Mouse (Mus musculus) kidney, postnatal 14 days (tissue): ENCODE measurements at regions not wholly inside any gene's neighbourhood (a gene's known extent, or its start where the extent isn't known, plus 50 kb on each side); places are given as distances from the start of the nearest gene placed in this dataset.

Experiments
- DNase-seq: peaks from one replicate; pipeline ENCODE4 v3.0.0; 2022; ENCODE audit warnings: mixed read lengths

DNA sequence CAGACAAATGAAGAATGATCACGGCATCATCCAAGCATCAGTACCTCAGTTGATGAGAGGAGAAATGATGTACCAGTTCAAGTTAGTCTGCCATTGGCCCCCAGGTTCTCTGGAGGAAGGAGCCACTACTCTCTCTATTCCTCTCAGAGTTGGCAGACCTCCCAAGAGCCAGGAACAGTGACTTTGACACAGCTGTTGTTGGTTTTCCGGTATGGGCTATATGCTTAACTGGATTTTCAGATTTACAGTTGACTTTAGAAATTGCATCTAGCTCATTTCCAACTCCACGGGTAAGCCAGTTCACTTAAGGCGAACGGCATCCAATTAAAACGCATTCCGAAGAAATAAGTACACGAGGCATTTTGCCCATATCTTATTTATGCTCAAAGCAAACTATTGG lies 182.9 kb upstream of the Ppargc1a start:
- no peak for DNase-seq

DNA sequence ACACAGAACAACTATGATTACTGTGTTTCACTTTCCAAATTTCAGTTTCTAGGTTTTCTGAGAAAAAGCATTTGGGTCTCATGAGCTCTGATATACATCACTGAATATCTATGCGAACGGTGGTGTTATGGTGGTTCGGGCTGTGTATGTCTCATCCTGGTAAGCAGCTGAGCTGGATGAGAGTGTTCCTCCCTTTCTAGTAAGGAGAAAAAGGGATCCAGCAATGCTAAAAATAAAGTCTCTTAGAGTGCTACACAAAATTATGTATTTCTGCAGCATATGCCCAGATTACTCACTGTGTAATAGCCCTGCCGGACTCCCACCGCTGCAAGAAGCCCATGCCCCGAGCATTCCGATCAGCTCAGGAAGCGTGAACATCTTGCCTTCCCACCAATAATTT lies 173.4 kb upstream of the Ppargc1a start:
- no peak for DNase-seq

DNA sequence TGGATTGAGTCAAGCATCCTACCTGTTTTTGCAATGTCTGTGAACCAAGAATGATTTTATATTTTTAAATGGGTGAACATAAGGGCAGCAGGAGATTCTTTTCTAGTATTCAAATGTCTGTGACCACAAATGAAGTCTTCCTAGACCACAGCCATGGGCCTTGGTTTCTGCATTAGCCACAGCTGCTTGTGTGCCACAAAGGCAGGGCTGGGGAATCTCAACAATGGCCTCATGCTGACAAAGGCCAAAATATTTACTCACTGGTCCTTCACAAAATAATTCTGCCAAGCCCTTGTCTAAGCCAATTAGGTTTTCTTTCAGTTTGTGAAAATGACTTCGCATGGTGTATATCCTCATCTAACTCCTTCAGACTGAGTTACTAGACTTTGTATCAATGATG lies 162.7 kb upstream of the Ppargc1a start:
- DNase-seq = no peak

DNA sequence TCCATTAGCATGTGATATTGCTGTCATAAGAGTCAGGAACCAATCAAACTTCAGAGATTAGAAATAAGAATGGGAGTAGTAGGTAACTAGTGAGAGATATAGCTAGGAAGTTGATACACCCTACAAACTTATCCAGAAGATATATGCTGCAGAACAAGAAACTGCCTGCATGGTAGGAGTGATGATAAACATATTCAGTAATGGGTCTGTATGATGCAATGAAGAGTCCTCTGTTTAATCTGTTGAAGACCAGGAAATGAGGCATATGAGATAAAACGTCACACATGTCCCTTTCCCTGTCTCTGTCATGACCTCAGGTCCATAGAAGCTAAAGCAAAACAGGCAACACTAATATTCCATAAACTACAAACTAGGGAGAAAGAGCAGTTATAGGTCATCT lies 162.2 kb upstream of the Ppargc1a start:
- DNase-seq = no peak

DNA sequence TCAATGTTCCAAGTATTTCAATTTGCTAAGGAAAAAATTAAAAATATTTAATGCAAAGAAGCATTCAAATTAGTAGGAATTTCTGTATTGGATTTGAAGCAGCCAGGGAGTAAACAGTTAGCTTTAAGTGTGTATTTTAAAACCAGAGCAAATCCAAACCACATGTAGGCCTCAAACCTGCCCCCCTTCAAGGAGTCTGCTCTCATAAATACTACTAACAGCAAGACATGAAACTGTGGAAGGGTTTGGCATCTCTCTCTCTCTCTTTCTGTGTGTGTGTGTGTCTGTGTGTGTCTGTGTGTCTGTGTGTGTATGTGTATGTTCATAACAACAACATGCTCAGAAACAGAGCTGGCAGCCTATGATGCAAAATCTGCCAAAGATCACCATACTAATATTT lies 159.2 kb upstream of the Ppargc1a start:
- no peak for DNase-seq

DNA sequence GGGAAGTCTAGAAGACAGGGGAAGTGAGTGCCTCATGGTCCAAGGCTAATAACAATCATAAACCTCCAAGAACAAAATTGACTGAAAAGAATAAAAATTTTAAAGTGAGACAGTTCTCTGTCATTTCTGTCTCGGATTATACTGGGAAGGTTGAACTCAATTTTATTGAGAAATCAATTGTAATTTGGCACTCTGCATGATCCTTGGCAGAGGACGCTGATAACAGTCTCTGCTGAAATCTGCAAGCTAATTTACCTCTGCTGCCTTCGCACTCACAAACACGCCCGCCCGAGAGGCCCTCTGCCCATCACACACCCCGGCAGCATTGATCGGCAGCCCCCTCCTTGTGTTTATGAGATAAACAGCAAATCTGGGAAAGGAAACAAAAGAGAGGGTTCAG lies 151.4 kb upstream of the Ppargc1a start:
- no peak for DNase-seq

DNA sequence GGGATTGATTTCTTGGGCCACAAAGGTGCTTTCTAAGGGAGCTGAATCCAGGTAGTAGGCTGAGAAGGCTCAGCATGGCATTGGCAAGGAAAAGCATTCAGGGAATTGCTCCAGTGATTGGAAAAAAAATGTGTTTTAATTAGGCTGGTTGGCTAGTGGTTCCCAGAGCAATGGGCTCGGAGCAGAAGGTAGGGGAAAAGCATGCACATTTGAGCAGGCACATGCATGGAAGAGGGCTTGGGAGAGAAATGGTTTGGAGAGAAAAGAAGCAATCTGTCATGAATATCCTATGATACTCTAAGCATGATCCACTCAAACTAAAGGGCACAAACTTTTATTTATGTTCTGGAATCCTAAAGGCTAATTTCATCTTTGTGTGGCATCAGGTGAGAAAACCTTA lies 150.9 kb upstream of the Ppargc1a start:
- no peak for DNase-seq

DNA sequence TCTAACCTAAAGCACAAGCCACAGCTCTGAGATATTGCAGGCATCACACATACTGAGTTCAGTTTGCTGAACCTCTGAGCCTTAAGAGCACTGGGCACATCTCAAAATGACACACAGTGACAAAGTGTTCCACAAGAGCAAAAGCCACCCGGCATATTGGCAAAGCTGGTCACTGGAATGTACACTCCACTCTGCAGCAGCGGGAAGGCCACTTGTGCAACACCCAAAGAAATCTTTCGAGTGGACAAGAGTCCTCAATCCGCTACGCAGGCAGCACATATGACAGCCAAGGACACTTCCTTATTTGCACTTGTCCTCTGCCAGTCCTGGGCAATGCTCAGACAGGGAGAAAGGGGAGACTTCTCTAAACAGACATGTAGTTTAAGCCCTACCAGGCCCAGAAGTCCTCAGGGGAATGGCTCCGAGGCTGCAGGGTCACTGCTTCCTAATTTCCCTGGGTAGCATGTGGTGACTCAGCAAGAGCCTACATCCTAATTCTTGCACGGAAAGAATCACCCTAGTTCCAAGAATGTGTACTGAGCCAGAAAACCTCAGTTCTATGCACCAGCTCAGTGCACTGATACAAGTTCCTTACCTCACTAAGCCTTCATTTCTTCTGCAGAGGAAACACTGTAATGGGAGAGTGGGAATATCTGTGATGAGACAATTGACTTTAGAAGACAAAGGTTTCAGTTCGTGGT lies 144.5 kb upstream of the Ppargc1a start:
- peak; percentile 4 for DNase-seq

DNA sequence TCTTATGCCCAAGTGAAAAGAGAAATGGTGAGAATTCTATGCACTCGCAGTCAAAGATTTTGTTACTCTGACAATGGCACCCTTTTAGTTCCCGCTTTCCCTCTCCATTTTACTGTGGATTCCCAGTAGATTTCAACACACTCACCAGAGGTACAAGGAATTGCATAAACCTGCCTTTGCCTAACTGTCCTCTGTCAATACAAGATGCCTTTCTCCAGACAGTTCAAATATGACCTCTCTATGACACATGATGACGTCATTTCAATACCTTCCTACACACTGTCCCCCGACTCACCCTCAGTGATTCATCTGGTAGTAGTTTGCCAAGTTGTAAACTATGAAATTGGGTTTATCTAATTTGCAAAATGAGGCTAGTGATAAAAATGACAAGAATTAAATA lies 143.1 kb upstream of the Ppargc1a start:
- no peak for DNase-seq

DNA sequence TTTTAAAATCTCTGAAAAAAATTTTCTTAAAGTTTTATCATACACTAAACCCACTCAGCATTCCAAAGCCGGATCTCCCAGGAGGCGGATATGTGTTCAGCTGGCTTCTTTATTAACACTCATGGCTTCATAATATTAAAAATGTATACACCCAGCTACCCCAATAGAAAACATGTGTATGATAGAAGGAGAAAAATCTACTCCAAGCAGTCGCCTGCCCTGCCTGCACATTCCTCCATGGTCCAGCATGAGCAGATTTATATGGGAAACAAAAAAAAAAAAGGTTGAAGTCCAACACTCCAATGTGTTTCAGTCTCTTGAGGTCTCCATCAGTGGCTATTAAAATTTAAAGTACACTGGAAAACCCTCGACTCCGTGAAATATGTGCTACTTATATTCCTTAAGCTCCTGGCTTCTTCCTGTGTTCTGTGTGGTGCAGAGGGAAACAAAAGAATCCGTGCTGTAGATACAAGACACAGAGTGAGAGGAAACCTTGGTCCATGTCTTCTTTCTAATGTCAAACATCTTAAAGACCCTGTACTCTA lies 142.0 kb upstream of the Ppargc1a start:
- no peak for DNase-seq

DNA sequence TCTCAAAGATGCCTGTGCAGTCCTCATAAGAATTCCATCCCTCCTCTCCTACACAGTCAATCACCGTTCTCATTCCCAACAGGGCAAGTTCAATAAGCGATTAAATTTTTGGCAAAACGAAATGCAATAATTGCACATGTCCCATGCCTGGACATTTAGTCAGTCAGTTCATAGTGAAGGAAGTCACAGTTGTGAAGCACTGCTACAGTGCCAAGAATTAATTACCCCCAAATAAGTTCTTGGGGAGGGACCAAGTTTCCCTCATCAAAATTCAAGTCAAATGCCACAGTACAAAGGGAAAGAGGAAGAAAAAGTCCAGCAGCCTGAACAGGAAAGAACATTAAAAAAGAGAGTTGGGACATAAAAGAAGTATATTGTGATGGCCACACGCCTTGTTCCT lies 112.4 kb upstream of the Ppargc1a start:
- peak; percentile 4 for DNase-seq

DNA sequence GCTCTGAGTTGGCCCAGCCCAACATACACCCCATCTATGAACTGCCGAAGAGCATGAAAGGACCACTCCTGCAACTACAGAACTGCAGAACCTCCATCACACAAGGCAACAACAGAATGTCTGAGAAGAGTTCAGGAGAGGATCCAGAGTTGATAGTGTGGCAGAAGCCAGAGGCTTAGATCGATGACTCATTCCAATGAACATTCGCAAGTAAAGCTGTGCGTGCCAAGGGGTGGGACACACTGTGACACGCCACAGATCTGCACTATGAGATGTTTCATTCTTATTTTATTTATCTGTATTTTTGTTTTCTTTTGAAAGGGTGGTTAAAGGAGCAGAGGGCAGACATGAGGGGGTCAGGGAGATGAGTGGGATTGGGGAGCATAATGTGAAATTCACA lies 103.7 kb upstream of the Ppargc1a start:
- no peak for DNase-seq

DNA sequence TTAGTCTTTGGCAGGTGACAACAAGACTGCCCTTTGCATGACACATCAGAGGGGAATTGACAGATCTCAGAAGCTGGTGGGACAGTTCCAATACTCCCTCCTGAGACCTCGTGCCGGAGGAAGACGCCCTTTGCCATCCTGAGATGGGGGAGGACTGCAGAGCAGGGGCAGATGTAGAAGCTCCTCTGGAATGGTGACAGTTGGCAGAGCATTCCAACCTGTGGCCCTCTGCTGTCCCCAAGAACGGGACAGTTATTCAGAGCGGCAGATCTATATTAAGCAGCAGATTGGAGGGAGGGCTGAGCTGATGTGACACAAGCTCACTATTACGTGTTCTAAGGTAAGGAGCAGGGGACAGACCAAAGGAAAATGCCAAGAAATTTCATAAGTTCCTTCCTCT lies 97.7 kb upstream of the Ppargc1a start:
- no peak for DNase-seq

DNA sequence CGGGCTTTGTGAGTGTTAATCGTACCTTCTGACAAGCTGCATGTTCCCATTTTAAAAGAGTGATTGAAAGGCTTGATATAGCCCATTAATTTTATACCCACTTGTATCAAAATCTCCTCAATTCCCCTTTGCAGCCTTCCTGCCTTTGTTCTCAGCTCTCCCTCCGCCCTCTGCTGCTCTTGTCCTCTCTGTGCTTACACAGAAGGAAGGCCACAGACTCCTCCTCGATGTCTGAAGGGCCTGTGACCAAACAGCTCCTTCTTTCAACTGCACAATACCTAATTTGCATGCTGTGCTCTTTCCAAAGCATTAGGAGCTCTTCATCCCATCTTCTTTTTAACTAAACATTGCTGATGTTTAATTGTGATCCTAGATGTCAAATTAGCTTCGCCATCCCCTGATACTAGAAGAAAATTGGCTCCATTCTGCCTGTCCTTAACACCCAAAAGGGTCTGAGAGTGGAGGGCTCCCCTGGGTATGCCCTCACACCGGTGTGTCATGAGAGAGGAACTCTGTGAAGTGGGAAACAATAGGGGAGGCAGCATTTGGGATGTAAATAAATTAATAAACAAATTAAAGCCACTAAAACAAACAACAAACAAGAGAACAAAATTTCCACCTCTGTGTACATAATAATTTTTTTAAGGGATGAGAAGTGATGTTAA lies 90.8 kb upstream of the Ppargc1a start:
- DNase-seq = no peak

DNA sequence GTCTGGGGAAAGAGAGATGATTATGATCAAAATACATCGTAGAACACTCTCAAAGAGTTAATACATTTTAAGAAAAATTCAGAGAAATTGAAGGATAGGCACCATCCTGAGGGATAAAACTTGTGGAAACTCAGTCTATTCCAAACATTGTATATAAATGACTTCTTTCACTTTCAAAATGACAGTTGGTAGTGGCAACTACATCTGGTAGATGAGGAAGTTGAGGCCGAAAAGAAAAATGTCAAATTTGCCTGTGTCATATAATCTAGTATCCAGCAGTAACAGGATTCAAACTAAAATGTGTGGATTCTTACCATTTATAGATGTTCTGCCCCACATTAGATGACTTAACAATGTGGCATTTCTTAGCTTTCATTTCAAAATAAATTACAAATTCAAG lies 86.0 kb upstream of the Ppargc1a start:
- no peak for DNase-seq

DNA sequence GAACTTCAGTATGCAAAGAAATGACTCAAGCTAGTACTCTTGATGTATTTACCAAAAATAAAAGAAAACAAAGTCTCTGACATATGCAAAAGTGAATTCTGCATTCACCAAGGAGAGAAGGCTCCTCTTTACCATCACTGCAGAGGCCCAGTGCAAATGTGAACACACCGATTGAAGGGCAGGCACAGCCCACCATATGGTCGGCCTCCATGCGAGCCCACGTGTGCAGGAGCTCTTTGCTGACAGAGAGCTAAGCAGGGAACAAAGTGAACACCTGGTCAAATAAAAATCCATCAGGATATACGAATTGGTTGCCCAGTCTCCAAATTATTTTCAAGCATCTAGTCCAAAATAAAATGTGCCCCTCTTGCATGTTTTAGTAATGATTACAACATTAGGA lies 56.9 kb upstream of the Ppargc1a start:
- no peak for DNase-seq
